Mouse (Mus musculus) liver (tissue): Measurements from ENCODE around the gene Tmem132d.

Experiments used
- DNase-seq: peaks from one replicate; pipeline ENCODE4 v3.0.0-alpha.2; 2020; ENCODE audit warnings: mixed read lengths

Tmem132d gene

DNA sequence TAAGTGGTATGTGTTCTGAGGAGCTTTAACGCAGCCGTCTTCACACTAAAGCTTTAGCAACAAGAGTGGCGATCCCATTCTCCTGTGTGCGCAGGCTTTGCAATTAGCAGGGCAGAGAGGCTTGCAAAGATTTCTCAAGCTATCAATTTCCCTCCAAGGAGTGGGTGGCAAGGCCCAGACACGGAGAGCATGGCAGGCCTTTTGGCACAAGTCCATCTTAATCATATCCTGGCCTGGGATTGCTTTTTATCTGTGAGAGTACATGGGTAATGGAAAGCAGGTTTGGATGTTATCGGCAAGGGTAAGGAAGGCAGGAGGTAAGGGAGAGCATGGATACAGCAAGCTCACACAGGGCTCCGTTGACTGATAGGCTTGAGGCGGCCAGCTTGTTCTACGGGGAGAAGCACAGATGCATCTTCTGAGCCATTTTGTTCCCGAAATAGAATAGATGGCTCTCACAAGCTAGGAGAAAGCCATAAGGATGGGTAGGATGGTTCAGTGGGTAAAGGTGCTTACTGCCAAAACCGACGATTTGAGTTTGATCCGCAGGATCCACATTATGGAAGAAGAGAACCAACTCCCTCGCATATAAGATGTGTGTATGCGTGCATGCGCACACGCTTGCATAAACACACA, 228.1 kb downstream of the Tmem132d start:
- no peak for DNase-seq

DNA sequence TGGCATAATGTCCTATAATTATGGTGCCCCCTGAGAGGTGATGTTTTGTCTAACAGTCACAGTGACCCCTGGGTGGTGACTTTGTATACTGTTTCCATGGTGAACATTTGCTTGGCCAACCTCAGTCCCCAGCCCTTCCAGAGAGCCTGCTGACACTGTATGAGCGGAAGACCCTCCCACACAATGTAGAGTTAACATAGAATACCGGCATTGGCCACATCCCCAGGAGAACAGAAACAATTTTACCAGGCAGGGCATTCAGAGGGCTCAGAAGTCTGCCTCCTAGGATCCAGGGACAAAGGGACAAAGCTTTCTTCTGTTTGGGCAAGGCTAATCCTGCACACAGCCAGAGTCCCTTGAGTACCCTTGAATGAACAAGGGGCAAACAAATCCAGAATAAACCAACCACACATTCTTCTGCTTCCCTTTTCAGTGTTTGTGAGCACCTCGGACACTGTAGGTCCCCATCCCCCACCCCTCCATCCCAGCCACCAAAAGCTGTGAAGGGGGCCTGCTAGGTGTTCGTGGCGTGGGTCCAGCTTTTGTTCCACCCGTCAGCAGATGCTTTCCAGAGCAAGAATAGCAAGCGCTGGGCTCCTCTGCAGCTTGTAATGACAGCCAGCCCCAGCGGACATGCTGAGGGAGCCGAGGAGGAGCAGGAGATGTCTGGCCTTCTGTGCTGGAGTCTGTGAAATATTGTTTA, 228.8 kb downstream of the Tmem132d start:
- DNase-seq, result peak; percentile 7

GRCm38 (mm10) chr5:128194106-128194505, 238.8 kb downstream of the Tmem132d start:
- no peak for DNase-seq

GRCm38 (mm10) chr5:128192485-128193055, 240.3 kb downstream of the Tmem132d start:
- DNase-seq, result no peak

DNA sequence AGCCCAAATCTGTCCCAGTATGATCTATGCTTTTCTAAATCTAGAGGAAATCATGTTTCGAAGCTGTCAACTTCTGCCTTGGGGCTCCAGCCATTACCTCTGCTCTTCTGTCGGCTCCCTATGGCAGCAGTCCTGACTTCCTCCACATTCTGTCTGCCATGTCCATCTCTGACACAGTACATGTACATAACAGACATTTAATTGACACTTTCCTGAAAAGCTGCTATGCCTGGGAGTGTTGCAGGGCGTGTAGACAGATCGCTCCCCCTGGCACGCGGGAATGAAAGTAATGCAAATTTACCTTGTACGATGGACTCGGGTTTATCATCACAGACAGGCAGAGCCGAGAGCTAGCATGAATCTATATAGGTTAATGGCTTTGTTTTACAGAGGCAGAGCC, 241.2 kb downstream of the Tmem132d start:
- DNase-seq, result no peak

GRCm38 (mm10) chr5:128190243-128190820, 242.5 kb downstream of the Tmem132d start:
- no peak for DNase-seq

DNA sequence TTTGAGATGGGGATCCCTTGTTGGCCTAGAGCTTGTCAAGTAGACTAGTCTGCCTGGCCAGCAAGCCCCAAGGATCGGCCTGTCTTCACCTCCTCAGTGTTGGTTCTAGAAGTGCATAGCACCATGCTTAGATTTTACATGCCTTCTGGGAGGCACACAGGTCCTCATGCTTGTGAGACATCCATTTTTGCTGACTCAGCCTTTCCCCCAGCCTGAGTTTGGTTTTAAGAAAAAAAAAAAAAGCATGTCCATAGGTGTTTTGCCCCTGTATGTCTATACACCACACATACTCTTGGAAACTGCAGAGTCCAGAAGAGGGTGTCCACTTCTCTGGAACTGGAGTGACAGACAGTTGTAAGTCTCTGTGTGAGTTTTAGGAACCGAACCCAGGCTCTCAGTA, 256.6 kb downstream of the Tmem132d start:
- no peak for DNase-seq

GRCm38 (mm10) chr5:128158901-128159675, 273.8 kb downstream of the Tmem132d start:
- no peak for DNase-seq

DNA sequence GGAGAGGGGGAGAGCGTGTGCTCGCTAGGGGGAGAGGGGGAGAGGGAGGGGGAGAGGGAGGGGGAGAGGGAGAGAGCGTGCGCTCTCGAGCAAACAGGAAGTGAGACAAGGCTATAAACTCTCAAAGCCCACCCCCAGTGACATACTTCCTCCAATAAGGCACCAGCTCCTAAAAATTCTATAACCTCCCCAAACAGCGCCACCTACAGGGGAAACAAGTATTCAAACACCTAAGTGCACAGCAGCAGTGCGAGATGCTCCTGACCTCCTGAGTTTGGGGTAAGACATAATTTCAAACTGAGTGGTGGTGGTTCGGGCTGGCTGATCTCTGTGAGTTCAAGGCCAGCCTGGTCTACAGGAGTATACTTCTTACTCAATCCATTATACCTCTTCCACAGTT, 281.4 kb downstream of the Tmem132d start:
- no peak for DNase-seq

DNA sequence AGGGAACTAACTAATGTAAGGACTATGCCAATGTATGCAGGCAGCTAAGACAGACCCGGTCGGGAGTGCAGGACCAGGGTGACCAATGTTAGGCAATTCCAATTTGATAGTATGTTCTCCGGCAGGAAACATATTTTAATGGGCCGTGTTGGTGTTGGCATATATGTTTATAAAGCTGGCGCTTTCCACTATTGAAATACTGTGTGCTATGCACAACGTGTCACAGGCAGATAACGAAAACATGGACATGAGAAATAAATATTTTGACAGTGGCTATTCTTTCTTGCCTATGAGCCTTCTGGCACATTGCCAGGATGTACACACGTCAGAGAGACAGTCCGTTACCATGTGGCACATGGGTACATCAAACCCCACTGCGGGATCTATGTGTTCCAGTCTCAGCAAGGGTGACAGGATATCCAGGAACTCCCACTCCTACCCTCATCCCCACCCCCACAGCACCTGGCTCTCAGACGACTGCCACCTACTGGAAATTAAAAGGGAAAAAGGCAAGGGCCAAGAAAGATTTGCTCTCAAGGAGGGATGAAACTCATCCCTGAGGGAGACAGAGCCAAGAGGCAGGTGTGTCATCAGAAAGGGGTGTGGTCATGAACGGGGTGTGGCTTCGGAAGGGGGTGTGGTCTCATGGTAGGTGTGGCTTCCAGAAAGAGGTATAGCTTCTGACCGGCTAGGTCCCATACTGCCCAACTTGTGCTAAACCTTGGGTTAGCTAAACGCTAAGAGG, 285.8 kb downstream of the Tmem132d start:
- no peak for DNase-seq

DNA sequence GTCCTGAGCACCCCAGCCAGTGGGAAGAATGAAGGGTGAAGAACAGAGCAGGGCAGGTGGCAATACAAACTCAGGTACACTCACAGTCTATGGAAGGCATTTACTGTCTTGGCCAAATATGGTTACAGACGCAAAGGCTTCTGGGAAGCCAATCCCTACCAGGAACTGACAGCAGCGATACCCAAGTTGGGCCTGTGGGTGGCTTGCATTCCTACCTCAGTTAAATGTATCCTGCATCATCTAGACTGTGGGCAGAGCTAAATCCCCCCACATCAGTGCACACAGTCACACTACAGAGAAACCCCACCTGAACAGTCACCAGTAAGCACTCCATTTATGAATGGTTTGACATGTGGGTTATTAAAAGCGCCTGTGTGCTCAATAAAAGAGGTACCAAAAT, 288.1 kb downstream of the Tmem132d start:
- DNase-seq, result no peak

GRCm38 (mm10) chr5:128136818-128137217, 296.1 kb downstream of the Tmem132d start:
- DNase-seq, result peak; percentile 4

GRCm38 (mm10) chr5:128122656-128123055, 310.2 kb downstream of the Tmem132d start:
- no peak for DNase-seq

DNA sequence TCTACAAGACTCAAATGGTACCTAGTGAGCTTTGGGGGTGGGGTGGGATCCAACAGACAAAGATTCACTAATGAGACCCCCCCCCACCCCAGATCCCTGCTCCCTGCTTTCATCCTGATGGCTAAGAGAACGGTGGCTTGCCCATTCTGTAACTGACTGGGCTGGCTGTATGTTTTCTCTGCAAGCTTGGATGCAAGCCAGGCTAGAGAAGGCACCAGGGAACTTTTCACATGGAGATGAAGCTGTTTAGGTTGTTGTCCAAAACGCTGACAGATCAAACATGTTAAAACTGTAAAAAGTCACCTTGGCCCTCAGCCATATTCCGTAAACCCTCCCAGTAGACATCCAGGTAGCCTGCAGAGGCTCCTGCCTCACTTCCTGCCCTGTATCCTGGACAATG, 313.7 kb downstream of the Tmem132d start:
- no peak for DNase-seq

- no peak for DNase-seq
Observed at GRCm38 (mm10) chr5:128113107-128113506, 319.8 kb downstream of the Tmem132d start.

- no peak for DNase-seq
Observed at GRCm38 (mm10) chr5:128112518-128112917, 320.4 kb downstream of the Tmem132d start.

DNA sequence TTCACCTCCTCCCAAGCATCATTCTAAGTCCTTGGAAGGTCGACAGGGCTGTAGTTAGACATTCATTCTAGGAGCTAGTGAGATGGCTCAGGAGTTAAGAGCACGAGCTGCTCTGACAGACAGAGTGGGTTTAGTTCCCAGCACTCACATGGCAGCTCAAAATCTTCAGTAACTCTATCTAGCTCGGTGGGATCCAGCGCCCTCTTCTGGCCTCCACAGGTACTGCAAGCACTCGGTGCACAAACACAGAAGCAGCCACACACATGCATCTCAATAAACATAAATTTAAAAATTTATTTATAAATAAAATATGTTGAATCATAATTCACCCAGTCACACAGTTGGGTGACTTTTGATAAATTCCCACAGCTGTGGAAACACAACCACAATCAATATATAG, 321.2 kb downstream of the Tmem132d start:
- no peak for DNase-seq

DNA sequence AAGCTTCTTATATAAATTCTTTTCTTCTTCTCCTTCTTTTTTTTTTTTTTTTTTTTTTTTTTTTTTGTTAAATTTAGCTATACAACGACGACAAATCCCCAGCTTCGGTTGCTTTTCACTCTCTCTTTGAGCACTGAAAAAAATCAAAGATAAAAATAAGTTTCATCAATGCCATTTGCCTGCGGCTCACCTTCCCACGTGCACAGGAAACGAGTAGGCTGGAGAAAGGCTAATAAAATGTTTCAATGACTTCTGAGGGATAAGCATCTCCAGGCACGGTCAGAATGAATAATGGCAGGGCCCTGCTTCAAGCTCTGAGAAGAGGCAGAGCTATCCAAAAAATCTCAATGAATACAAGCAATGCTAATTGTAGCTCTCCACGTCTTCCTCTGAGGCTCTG, 330.3 kb downstream of the Tmem132d start:
- DNase-seq, result no peak

GRCm38 (mm10) chr5:128100331-128100730, 332.5 kb downstream of the Tmem132d start:
- no peak for DNase-seq

DNA sequence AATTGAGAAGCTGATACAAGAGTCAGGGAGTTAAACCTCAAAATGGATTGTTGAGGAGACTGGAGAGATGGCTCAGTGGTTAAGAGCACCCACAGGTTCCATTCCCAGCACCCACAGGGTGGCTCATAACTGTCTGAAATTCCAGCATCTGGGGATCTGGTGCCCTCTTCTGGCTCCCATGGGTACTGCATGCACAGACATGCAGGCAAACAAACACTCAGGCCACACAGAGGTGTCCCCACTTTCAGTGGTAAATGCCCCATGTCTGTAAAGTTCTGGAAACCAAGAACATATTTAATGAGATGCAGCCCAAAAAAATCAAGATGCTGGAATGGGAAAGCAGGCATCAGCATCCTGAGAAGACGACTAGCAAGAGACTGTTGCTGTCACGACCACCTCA, 333.4 kb downstream of the Tmem132d start:
- DNase-seq, result no peak

GRCm38 (mm10) chr5:128090578-128090977, 342.3 kb downstream of the Tmem132d start:
- DNase-seq, result no peak

GRCm38 (mm10) chr5:128075456-128075855, 357.4 kb downstream of the Tmem132d start:
- no peak for DNase-seq
